Mouse (Mus musculus): ENCODE measurements around the gene Slc43a2. TPM values are rescaled to one million over a fixed set of nuclear protein-coding genes. Genes with fewer than 3 reads are reported as not detected.

Gene Slc43a2
- polyA plus RNA-seq (2012; rRNA removed; ENCODE audit: low replicate concordance), result 47.2 and 65.6 TPM in 2 replicates

GRCm38 (mm10) chr11:75531469-75532242 lies at the start of gene Slc43a2:
Gene Slc43a2, plus strand, starts transcription at chr11:75531694.

GRCm38 (mm10) chr11:75486601-75487285 lies 44.8 kb upstream of the Slc43a2 start, which contains the start of gene Prpf8:
Gene Prpf8, plus strand, starts transcription at chr11:75486816.

GRCm38 (mm10) chr11:75509741-75510626 lies 21.5 kb upstream of the Slc43a2 start, which contains the start of gene Rilp:
Gene Rilp, plus strand, starts transcription at chr11:75510094.

GRCm38 (mm10) chr11:75513336-75513735 lies 18.2 kb upstream of the Slc43a2 start, which contains the start of gene Scarf1:
Gene Scarf1, plus strand, starts transcription at chr11:75513540.

GRCm38 (mm10) chr11:75587493-75588284 lies 56.2 kb downstream of the Slc43a2 start, which contains the start of gene Pitpna:
Gene Pitpna, plus strand, starts transcription at chr11:75588097.

Other genes with a start within 250 kb of the Slc43a2 start
- 15.8 and 22.2 TPM in 2 replicates for gene Rpa1, start 183.4 kb upstream of the Slc43a2 start, polyA plus RNA-seq (2012; rRNA removed; ENCODE audit: low replicate concordance)
- gene Smyd4, start 183.3 kb upstream of the Slc43a2 start, polyA plus RNA-seq (2012; rRNA removed; ENCODE audit: low replicate concordance), result 5.0 and 5.2 TPM in 2 replicates
- 737 and 913 TPM in 2 replicates for gene Serpinf1, start 109.0 kb upstream of the Slc43a2 start, polyA plus RNA-seq (2012; rRNA removed; ENCODE audit: low replicate concordance)
- gene Serpinf2, start 92.1 kb upstream of the Slc43a2 start, polyA plus RNA-seq (2012; rRNA removed; ENCODE audit: low replicate concordance), result 0.50 and 4.5 TPM in 2 replicates
- gene Wdr81, start 77.0 kb upstream of the Slc43a2 start, polyA plus RNA-seq (2012; rRNA removed; ENCODE audit: low replicate concordance), result 18.9 and 37.8 TPM in 2 replicates
- gene Tlcd2, start 70.0 kb upstream of the Slc43a2 start, polyA plus RNA-seq (2012; rRNA removed; ENCODE audit: low replicate concordance), result 53.5 and 54.9 TPM in 2 replicates
- gene Prpf8, start 44.9 kb upstream of the Slc43a2 start, polyA plus RNA-seq (2012; rRNA removed; ENCODE audit: low replicate concordance), result 68.6 and 111 TPM in 2 replicates
- gene Rilp, start 21.6 kb upstream of the Slc43a2 start, polyA plus RNA-seq (2012; rRNA removed; ENCODE audit: low replicate concordance), result 11.6 and 19.6 TPM in 2 replicates
- gene Scarf1, start 18.2 kb upstream of the Slc43a2 start, polyA plus RNA-seq (2012; rRNA removed; ENCODE audit: low replicate concordance), result 23.6 and 35.5 TPM in 2 replicates
- gene Pitpna, start 56.4 kb downstream of the Slc43a2 start, polyA plus RNA-seq (2012; rRNA removed; ENCODE audit: low replicate concordance), result 52.6 and 82.6 TPM in 2 replicates
- 53.0 and 107 TPM in 2 replicates for gene Inpp5k, start 99.3 kb downstream of the Slc43a2 start, polyA plus RNA-seq (2012; rRNA removed; ENCODE audit: low replicate concordance)
- gene Myo1c, start 118.8 kb downstream of the Slc43a2 start, polyA plus RNA-seq (2012; rRNA removed; ENCODE audit: low replicate concordance), result 134 and 141 TPM in 2 replicates
- 37.2 and 132 TPM in 2 replicates for gene Crk, start 147.6 kb downstream of the Slc43a2 start, polyA plus RNA-seq (2012; rRNA removed; ENCODE audit: low replicate concordance)
- 83.1 and 178 TPM in 2 replicates for gene Ywhae, start 201.2 kb downstream of the Slc43a2 start, polyA plus RNA-seq (2012; rRNA removed; ENCODE audit: low replicate concordance)